Mouse (Mus musculus): ENCODE results near the gene Dock4. TPM values are rescaled to one million over a fixed set of nuclear protein-coding genes. Genes with fewer than 3 reads are reported as not detected.

The Dock4 gene
- 4.0 TPM for total RNA-seq (2023)

DNA sequence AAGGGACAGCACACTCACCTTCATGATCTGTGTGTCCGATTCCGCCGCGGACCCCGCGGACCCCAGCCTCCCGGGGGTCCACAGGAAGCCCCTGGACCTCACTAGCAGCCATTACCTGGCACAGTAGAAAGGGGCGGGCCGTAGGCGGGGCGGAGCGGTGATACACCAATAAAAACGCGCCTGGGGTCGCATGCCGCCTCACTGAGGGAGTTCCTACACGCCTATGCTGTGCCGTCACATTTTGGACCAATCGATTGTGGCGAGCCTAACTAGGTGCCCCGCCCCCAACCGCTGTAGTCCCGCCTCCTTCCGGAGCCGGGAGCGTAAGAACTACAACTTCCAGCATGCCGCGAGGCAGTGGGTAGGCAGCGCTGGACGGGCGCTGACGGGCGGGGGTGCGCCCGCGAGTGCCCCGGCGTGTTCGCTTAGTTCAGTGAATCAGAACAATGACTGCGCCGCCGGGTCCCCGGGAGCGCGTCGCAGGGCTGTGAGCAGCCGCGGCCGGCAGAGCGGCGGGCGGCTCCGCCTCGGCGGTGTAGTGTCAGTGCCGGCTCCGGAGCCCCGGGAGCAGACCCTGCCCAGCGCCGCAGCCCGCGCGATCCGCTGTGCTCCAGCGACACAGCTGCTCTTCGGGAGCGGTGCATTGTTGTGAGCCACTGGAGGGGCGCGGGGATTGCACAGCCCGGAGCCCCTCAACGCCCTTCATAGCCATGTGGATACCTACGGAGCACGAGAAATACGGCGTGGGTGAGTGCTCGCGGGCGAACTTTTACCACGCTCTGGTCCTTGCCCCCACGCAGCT lies at the start of gene Dock4, which contains the start of gene Zfp277:
Gene Dock4 (plus strand): TSS at position 305 of the 802 bp plus-strand sequence.
Gene Zfp277 (minus strand): TSS at position 255 of the 802 bp plus-strand sequence.

Other genes with a start within 250 kb of the Dock4 start
- gene Lsmem1, start 246.5 kb upstream of the Dock4 start, total RNA-seq (2023) = 0.44 TPM
- gene Ifrd1, start 197.4 kb upstream of the Dock4 start, total RNA-seq (2023) = 301 TPM
- gene Zfp277, start 50 bp upstream of the Dock4 start, total RNA-seq (2023) = 30.9 TPM